Mouse (Mus musculus) c-Kit-negative CD71-positive TER-119-positive erythroid progenitor cells, embryonic 14.5 days (primary cell): Measurements from ENCODE around the gene Gpr179.
"Not testable (repeated sequence)": the region's sequence is repeated elsewhere in the genome, so short reads cannot be mapped to it uniquely, and the experiment has no call there.

Experiments used
- DNase-seq: peaks from one replicate; pipeline ENCODE4 v3.0.0-alpha.2; 2013; ENCODE audit warnings: low read depth, low spot score

The Gpr179 gene

DNA sequence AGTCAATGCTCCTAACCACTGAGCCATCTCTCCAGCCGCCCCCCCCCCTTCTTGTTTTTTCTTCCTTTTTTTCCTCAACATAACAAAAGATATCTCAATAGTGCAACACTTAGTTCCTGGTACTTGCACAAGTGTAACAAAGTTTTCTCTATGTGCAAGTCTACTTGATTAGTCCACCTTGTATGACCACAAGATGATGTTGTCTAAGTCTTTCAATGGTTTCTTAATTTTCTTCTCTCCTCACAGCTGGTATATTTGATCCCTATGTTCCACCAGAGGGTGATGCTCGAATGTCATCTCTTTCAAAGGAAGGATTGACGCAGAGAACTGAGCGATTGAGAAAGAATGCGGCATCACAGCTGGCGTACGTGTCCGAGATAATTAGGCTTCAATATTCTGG lies 30.7 kb downstream of the Gpr179 start:
- no peak for DNase-seq

DNA sequence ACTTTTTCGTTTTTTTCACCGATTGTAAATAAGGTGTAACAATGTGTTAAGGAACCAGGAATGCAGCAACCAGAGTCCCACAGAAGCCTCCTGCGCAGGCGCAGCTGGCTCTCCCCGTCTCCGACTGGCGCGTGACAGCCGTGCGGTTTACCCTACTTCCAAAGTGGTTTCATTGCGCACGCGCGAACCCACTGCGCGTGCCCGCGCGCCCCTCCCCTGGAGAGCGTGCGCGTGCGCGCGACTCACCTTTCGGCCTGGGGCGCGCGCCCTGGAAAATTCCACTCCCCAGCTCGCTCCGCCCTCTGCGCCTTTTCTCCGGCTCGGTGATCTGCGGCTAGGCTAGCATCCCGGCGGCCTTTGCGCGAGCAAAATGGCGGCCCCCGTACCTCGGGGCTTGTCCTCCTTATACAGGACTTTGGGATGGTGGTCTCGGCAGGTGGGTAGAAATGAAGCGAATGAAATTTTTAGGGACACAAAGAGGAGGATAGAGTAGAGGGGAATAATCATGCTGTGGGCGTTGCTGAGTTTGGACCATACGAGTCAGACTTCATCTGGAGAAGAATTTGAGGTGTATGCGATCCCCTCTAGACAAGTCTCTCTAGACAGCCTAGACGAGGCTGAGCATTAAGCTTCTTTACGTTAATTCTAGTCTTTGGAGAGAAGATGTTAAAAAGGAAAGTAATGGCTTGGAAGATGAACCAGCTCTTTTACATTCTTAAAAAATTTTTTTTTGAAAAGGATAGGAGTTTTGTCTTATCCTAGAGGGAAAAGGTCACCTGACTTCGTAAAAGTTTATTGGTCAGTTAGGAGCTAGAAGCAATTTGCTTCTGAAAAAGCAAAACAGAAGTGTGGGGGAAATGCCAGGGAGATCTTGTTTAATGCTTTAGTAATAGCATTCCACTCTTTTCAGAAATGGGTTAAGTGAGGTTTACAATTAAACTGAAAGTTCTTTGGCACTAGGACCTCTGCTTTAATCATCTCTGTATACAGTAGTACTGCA lies 36.1 kb downstream of the Gpr179 start, which contains the start of gene Mrpl45:
Mrpl45 (plus strand) TSS at position 213 of the 1,000 bp plus-strand sequence.
- peak; percentile 99 for DNase-seq

DNA sequence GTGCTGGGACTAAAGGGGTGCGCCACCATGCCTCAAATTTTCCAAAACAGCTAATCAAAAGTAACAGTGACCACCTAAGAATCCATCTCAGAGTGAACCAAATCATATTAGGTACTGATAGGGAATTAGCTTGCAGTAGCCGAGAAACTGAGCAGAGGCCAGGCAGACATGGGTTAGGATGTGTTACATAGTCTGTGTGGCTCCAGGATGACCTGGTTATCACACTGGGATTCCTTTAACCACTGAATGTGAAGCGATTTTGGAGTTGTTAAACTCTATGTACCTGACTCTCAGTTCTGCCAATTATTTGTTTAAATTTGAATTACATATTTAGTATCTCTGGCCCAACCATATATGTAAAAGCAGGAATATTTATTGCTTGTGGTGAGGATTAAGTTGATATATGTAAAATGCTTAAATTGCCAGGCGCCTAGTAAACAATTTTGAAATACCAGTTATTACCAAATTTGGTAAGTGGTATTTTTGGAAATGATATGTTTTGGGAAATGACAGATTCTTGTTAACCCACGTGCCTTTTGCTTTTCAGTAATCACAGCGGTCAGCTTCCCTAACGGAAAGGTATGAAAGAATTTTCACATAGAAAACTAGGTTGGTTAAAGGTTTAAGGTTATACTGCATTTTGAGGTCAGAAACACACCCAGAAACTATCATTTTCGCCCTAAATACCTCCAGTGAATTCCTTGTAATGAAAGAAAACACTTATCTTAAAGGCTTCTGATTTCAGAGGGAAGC lies 37.0 kb downstream of the Gpr179 start:
- DNase-seq = no peak

DNA sequence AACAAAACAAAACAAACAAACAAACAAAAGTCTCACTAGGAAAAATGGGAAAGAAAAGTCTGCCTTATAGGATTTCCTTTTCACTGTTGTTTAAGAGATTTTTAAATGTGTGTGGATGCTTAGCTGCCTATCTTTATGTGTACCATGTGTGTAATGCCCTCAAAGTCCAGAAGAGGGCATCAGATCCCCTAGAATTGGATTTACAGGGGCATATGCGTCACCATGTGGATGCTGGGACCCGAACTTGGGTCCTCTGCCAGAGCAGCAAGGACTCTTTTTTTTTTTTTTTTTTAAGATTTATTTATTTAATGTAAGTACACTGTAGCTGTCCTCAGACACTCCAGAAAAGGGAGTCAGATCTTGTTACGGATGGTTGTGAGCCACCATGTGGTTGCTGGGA lies 37.8 kb downstream of the Gpr179 start:
- DNase-seq = no peak

GRCm38 (mm10) chr11:97312871-97313270 lies 39.0 kb downstream of the Gpr179 start:
- not testable (repeated sequence) for DNase-seq

- no peak for DNase-seq
Observed at GRCm38 (mm10) chr11:97310895-97311631, 40.8 kb downstream of the Gpr179 start.

DNA sequence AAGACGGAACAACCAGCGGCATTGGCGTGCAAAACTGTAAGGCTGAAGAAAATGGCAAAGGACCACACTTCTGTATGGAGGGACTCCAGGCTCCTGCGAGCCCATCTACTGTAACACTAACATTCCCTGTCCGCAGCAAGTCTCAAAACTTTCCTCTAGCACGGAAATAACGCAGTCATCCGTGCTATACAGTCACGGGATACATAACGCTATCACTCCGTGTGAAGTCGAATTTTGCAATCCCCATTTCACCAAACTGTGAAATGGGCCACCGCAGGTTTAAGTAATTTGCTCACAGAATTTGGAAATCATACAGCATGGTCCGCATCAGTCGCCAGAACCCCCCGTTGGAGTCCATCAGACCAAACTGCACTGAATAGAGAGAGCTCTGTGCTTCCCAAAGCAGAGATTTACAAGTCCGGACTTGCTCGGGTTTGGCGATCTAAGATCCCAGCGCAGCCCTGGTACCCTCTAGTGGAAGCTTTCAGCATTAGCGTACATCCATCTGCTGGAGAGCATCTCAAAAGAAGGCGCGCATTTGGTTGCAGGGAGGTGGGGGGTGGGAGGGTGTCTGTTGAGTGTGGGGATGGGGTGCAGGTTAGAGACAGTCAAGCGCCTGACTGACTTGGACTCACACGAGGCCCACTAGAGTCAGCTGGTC lies 41.8 kb downstream of the Gpr179 start:
- no peak for DNase-seq

- no peak for DNase-seq
Observed at GRCm38 (mm10) chr11:97309451-97309836, 42.4 kb downstream of the Gpr179 start.

DNA sequence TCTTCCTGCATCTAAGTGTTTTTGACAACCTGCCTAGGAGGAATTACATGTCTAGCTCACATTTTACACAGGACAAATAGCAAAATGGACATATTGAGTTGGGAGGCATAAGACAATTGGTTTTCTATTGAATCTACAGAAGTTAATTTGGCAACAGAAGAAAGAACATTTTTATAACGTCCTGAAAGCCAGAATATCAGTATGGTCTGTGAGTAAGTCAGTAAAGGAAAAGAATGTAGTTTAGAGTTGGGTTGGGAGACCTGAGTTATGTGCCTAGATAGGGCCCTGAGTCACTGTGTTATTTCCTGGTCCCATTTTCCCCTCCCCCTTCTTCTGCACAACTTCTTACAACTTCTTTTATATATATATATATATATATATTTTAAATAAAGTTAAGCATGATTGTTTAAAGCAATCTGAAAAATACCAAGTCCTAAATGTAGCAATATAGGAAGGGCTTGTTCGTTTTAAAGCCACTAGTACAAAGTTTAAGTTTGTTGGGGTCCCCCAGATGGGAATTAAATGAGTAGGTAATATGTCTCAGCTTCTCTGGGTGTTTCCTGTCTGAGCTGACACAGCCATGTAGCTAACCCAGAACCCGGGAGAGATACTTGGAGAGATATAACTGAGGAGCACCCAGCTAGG lies 42.9 kb downstream of the Gpr179 start:
- no peak for DNase-seq

DNA sequence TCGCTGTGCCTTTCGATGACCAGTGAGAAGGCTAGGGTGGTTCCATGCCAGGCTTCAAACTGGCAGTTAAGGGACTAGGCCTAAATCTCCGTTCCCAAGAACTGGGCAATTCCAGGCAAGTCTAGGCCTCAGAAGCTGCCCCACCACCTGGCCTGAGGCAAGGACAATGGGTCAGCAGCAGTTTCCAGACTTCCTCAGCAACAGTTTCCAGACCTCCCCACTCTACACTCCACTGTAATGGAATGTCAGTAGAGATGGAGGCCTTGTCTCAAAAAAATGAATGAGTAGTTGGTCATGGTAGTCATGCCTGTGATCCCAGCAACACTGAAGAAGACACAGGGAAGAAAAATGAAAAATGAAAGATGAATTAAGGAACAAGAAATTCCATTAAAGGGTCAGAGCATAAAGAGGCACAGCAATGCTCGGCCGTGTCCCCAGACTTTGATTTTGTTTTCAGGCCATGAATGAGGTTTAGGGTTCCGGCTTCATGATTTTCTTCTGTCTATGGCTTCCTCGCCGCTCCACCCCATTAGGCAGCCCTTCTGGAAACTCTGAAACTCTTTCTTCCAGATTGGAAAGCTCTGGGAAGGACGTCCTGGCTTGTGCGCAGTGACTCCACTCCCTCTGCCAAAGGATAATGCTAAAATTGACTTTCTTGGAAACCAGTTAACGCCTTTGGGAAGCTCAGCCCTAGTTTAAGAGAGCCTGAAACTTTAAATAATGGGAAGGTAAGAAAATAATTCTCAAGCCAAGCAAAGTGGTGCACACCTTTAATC lies 44.4 kb downstream of the Gpr179 start:
- DNase-seq = no peak

DNA sequence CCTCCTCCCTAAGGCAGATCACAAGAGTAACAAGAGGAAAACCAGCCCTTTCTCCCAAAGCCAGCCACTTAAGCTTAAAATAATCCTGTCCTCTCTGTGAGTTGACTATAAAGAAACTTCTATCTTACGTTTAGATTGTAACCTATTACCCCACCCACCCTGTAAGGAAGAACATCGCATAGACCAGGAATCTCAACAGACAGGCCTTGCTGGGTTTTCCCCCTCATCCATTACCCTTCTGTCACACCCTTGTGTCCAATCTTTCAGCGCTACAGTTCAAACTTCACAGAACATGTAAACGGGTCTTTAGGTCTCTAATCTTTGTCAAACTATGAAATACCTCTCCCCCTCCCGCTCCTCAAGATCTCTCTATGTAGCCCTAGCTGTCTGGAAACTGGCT lies 47.2 kb downstream of the Gpr179 start:
- DNase-seq = no peak

GRCm38 (mm10) chr11:97302231-97302781 lies 49.6 kb downstream of the Gpr179 start:
- no peak for DNase-seq

- DNase-seq = no peak
Observed at GRCm38 (mm10) chr11:97301406-97301805, 50.5 kb downstream of the Gpr179 start.

GRCm38 (mm10) chr11:97299939-97300338 lies 51.9 kb downstream of the Gpr179 start:
- DNase-seq = no peak

DNA sequence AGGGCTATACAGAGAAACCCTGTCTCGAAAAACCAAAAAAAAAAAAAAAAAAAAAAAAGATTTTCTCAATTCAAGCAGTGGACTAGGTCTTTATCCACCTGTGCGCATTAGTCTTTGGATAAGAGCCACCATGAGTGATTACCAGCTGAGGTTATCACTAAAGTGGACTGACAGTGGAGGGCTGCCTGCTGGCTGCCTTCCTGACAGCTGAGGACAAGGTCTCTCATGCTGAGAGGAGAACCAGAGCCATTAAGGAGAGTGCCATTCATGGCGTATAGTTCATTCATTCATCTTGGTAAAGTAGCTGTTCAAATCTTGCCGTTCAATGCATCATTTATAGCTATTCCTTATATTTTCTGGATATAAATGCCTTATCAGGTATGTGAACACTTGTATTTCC lies 55.3 kb downstream of the Gpr179 start:
- no peak for DNase-seq

- DNase-seq = no peak
Observed at GRCm38 (mm10) chr11:97292731-97293130, 59.1 kb downstream of the Gpr179 start.

GRCm38 (mm10) chr11:97289276-97290230 lies 62.3 kb downstream of the Gpr179 start:
- no peak for DNase-seq

- no peak for DNase-seq
Observed at GRCm38 (mm10) chr11:97287643-97288042, 64.2 kb downstream of the Gpr179 start.

DNA sequence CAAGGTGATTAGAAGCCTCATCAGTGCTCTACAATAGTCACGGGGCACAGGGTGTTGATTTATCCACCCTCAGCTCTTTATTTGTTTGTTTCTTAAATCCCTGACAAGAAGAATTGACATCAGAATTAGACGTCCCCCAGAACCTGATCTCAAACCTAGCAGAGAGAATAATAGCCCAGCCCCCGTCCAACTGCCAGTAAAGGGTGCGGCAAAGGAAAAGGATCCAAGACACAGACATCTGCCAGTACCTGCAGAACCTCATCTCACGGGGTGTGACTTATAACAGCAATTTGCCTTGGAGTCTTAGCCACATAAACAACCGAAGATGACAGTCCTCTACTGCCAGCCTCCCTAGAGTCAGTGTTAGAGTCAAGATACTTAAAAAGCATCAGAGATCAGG lies 64.9 kb downstream of the Gpr179 start:
- DNase-seq = no peak
